Mouse (Mus musculus): ENCODE measurements around the gene Gm17349. TPM values are rescaled to one million over a fixed set of nuclear protein-coding genes. Genes with fewer than 3 reads are reported as not detected.

Gene Gm17349
- total RNA-seq, 2 experiments from 2014 or later = 3.7 to 4.8 TPM

DNA sequence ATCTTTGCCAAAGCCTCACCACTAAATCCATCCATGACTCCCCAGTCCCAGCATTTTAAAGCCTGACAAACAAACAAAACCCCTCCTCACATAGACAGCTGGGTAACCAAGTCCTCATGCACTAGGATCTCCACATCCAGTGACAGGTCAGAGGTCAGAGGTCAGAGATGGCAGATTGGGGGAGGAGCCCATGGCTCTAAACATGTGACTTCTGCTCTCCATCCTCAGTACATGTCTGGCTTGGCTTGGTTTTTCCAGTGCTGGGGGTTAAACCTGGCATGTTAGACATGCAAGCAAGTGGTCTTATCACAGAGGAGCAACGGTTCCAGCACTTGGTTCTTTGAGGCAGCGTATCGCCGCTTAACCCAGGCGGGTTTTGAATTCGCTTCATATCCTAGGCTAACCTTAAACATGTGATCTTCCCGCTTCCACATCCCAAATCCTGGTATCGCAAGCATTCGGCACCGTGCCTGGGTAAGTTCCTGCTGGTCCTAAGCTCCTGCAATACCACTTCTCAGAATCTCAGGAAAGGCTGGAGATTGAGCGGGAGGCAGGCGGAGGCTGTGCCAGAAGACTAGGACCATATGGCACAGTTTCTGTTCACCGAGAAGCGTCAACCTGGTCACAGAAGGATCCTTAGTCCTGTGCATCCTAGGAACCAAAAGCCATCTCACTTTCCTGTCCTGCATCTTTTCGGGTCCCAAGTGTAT is 44.0 kb downstream of the Gm17349 start:
- no peak for DNase-seq

DNA sequence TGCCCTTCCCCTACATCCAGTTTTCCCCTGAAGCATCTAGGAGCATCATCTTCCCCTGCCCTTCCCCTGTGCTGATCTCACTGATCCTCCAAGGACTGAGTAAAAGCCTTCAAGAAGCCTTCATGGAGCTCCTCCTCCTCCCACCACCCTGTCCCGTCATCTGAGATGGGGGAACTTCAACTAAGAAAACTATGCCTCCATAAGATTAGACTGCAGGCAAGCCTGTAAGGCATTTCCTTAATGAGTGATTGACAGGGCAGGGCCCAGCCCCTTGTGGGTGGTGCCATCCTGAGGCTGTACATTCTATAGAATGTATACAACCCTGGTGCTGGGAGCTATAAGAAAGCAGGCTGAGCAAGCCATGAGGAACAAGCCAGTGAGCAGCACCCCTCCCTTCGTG is 46.9 kb downstream of the Gm17349 start:
- DNase-seq = no peak

DNA sequence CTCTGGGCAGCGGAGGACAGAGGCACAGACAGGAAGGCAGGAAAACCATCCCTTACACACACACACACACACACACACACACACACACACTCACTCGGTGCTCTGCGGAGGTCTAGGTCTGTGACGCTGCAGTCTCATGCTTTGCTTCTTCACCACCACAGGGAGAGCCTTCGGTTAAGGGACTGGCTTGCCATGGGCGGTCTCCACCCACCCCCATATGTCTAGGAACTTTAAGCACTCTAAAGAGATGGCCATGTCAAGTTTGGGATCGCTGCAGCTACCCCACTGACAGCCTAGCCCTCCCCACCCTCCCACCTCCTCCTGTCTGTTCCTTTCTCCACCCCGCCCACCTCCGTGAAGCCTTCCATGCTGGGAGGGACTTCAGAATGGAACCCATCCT is 49.3 kb downstream of the Gm17349 start:
- no peak for DNase-seq

DNA sequence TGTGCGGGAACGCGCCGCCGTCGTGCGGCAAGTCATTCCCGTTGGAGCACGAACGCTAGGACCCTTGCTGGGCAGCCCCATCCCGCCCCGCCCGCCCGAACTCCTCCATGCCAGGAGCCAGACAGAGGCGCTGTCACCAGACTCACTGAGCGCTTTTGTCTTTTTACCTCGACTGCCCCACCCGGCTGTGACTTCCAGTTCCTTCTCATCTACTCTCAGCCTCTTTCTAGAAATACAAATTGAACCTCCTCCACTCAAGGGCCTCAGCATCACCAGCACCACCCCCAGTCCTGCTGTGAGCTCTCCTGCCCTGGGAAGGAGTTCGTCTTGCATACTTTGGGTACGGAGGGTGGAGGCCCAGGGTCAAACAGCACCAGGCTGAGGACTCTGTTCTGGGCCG is 51.4 kb downstream of the Gm17349 start:
- DNase-seq = no peak

DNA sequence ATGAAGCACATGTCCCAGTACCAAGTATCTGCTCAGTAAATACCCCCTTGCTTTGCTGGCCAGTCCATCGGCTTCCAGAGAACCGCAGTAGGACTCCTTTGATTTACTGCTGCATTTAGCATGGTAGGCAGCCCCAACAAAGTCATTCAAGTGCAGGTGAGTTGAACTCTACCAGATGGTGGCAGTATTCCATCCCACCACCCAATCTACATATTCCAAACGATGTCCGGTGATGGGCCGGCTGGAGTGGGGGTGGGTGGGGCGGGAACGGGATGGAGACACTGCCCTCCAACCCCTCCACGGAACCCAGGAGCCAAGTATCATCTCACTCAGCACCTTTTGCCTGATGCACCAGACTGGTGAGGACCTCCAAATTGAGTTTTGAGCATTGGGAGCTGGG is 52.0 kb downstream of the Gm17349 start:
- no peak for DNase-seq

Other genes starting within 250 kb of the Gm17349 start
- gene Nckap5l, start 247.7 kb downstream of the Gm17349 start, total RNA-seq (2021) = 10 to 100 TPM; 20.0 to 23.6 TPM
- gene Bcdin3d, start 230.8 kb downstream of the Gm17349 start, total RNA-seq (2021) = 1 to 10 TPM; 4.9 to 5.0 TPM
- gene Faim2, start 177.3 kb downstream of the Gm17349 start, total RNA-seq (2021) = not detected
- not detected for gene Aqp2, start 126.4 kb downstream of the Gm17349 start, total RNA-seq (2021)
- under 1 TPM in 1 of 2 experiments, not detected in 1; 0.57 TPM for gene Aqp5, start 114.7 kb downstream of the Gm17349 start, total RNA-seq (2021)
- gene Aqp6, start 104.1 kb downstream of the Gm17349 start, total RNA-seq (2021) = not detected
- 10 to 100 TPM; 88.5 to 98.7 TPM for gene Racgap1, start 53.8 kb downstream of the Gm17349 start, total RNA-seq (2021)
- 1 to 10 TPM in 1 of 2 experiments, under 1 TPM in 1; 0.77 to 1.0 TPM for gene Asic1, start 35.1 kb downstream of the Gm17349 start, total RNA-seq (2021)
- gene Smarcd1, start 3.4 kb downstream of the Gm17349 start, total RNA-seq (2021) = 10 to 100 TPM; 46.5 to 47.7 TPM
- gene Gpd1, start 12.0 kb upstream of the Gm17349 start, total RNA-seq (2021) = 10 to 100 TPM; 24.5 to 26.4 TPM
- 100 to 1,000 TPM; 150 to 159 TPM for gene Cox14, start 20.1 kb upstream of the Gm17349 start, total RNA-seq (2021)
- 10 to 100 TPM; 29.3 to 31.3 TPM for gene Cers5, start 67.4 kb upstream of the Gm17349 start, total RNA-seq (2021)
- gene Lima1, start 170.0 kb upstream of the Gm17349 start, total RNA-seq (2021) = 10 to 100 TPM; 26.9 to 32.3 TPM